Mouse (Mus musculus): ENCODE data around the gene Itgb5. TPM values are rescaled to one million over a fixed set of nuclear protein-coding genes. Genes with fewer than 3 reads are reported as not detected.

Itgb5 gene
- total and polyA plus RNA-seq, 3 experiments, result 187 to 223 (median 222) TPM

- peak; percentile 21 for DNase-seq
Observed at GRCm38 (mm10) chr16:33832057-33832456, 2.6 kb downstream of the Itgb5 start.

DNA sequence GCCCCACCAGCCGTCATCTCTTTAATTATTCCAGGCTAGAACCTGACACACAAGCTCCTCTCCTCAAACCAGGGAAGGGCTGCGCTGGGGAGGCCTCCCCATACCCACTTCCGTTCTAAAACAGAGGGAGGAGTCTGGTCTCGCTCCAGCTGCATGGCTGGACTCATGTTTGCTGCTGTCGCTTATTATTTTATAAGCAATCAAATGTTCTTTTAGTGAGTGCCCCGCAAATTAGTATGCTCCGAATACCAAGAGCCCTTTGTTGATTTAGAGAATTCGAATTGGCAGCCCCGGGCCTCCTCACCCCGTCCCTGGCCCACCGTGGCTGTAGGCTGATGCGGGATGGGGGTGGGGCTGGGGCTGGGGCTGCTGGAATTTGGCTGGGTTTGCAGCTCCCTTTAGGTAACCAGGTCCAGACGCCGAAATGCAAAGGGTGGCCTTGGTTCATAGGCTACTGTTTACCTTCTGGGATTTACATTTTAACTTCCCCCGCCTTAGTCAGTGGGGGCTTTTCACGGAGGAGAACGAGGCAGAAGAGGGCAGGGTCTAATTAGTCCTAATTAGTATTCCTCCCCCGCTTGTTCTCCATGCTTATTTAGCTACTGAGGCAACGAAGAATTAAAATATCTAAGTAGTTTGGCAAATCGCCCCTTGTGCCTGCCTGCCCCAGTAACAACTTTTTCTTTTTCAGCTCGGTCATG lies 3.4 kb downstream of the Itgb5 start:
- peak; percentile 48 for DNase-seq

- no peak for DNase-seq
Observed at GRCm38 (mm10) chr16:33833429-33833753, 3.9 kb downstream of the Itgb5 start.

GRCm38 (mm10) chr16:33833781-33834482 lies 4.5 kb downstream of the Itgb5 start:
- DNase-seq, result peak; percentile 87

- DNase-seq, result peak; percentile 81
Observed at GRCm38 (mm10) chr16:33836676-33837075, 7.2 kb downstream of the Itgb5 start.

DNA sequence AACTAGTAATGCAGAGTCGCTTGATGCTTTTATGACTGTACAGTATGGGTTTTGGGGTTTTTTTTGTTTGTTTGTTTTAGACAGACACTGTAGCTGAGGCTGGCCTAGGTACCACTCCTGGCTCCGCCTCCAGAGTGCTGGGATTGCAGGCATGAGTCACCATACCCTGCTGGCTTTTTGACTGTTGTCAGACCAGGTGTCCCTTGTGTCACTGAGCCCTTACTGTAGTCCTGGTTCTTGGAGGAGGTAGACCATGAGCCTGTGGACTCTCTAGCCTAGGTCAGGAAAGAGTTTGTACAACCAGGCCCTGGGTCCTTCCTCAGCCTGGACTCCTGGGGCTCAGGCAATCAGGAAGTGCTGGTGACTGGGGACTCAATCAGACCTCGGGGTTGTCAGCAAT lies 7.7 kb downstream of the Itgb5 start:
- peak; percentile 74 for DNase-seq

GRCm38 (mm10) chr16:33840616-33841015 lies 11.2 kb downstream of the Itgb5 start:
- DNase-seq, result no peak

GRCm38 (mm10) chr16:33842081-33842880 lies 12.8 kb downstream of the Itgb5 start:
- no peak for DNase-seq

GRCm38 (mm10) chr16:33844150-33844611 lies 14.7 kb downstream of the Itgb5 start:
- no peak for DNase-seq

DNA sequence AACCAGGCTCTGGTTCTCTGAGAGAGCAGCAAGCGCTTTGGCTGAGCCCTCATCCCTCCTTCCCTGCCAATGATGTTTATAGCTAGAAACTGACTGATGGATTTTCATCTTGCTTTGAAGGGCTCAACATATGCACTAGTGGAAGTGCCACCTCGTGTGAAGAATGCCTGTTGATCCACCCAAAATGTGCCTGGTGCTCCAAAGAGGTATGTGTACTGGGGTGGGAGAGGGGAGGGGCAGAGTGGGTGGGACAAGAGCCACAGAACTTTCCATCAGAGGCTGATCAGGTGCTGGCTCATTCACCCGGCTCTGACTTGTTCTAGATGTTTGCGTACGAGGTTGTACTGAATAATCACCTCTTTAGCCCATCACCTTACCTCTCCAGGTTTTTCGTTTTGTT lies 15.4 kb downstream of the Itgb5 start:
- no peak for DNase-seq

DNA sequence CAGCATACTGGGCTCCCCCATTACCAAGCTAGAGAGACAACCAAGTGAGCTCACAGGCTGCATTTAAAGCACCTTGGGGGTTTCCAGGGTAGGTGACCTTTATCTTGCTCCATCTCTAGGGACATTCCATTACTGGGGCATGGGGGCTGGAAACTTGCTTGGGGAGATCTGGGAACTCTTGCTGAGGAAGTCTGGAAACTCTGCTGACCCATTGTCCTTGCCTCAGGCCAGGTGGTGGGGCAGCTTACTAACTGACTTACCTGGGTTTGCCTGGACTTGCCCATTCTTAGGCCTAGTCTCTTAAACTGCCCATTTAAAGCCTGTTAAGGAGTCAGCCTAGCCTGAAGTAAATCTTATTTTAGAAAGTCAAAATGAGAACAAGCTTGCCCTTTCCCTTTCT lies 23.8 kb downstream of the Itgb5 start:
- DNase-seq, result no peak

- DNase-seq, result peak; percentile 30
Observed at GRCm38 (mm10) chr16:33858766-33859165, 29.3 kb downstream of the Itgb5 start.

DNA sequence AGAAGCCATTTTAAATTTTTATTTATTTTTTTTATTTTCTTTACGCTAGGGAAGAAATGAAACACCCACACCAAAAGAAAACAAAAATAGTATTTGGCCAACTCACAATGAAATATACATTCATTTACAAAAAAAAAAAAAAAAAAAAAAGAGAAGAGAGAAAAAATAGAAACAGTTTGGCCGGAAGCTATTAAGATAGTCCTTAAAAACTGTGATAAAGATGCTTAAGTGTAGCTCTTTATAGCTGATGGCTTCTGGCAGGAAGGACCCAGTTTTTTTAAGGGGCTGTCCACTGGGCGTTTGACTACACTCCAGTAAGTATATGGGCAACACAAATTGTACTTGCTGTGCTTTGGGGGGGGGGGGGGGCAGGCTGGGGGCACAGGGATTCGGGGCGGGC lies 29.9 kb downstream of the Itgb5 start:
- no peak for DNase-seq

DNA sequence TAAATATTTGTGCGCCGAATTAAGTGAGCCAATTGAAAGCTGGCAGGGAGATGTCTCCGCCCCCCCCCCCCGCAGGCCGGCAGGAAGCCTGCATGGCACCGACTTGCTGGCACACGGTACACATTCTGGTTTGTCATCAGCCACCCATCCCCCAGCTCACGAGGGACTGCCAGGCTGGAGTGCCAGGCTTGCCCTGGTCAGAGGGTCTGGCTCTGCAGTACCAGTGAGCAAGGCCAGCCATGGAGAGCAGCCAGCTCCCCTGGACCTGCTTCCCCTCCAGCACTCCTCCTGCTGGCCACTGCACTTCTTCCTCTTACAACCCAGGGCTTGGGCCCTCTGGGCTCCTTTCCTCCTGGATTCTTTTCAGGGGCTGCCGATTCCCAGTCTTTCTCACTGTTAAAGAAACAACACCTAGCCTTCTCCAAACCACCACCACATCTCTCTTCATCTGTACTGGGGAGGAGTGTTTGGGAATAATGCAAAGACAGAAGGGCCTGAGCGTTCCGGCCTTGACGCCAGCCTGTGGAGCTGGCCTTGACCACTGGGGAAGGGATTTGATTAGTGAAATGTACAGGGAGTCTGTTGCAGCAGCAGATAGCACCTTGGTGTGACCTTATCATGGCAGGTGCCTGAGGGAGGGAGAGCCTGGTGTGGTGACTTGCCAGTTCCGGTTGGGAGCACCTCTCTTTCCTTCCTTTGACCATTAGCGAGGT lies 30.7 kb downstream of the Itgb5 start:
- DNase-seq, result peak; percentile 95

DNA sequence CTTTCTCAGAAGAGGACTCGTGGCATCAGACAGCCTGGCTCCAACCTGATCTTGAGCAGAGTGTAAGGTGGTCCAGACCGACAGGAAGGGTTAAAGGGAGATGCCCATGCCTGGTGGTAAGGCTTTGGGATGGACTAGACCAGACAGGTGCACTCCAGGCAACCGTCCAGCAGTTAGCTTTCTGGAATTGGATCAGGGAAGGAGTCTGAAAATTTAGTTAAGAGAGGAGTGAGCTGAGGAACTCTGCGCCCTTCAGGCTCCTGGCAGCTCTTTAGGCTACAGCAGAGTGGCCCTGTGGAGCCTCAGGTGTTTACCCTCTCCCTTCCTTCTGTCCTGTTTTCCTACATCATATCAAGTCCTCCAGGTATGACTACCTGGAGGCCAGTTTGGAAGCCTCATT lies 32.9 kb downstream of the Itgb5 start:
- DNase-seq, result no peak

DNA sequence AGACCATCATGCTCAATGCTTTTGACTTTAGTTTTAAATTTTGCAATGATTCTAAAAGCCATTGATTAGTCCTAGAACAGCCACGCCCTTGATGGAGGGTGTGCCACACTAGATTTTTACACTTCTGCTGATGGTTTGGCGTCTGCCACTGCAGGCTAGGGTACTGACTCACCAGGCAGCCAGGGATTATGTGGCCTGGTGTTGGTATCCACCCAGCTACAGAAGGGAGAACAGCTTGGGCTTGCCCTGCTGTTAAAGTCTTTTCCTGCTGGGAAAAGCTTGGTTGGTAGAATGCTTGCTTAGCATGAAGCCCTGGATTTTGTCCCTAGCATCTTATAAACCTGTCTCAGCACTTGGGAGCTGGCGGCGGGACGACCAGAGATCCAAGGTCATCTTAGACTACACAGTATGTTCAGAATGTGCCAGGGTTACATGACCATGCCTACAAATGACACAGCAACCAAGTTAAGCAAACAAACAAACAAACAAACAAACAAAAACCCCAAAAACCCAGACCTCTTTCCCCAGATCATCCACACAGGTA lies 33.8 kb downstream of the Itgb5 start:
- peak; percentile 51 for DNase-seq

- DNase-seq, result no peak
Observed at GRCm38 (mm10) chr16:33870224-33870785, 40.8 kb downstream of the Itgb5 start.

DNA sequence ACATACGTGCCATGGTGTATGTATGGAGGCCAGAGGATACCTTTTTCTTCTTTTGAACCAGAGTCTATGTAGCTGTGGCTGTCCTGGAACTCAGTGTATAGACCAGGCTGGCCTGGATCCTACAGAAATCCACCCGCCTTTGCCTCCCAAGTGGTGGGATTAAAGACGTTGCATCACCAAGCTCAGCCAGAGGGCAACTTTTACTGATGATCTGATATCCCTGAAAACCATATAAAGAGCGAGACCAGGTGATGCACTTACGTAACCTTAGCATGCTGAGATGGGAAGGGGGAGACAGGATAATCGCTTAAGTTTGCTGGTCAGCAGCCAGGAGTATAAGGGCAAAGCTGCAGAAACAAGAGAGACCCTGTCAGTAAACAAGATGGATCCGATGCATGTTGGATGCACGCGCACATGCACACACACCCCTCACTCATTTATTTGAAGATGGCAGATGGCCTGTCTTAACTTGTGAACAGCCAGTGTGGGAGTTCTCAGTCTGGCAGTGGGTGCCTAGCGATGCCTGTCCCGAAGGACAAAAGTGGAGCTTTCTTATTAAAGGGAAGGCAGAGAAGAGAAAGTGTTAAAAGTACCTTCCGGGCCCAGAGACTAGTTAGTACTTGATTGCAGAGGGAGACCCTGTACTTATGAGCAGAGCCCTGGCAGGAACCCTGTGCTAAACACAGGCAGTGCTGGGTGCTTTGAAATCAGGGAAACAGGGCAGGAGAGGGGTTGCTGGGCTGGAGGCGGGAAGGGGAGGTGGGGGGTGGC lies 41.7 kb downstream of the Itgb5 start:
- DNase-seq, result no peak

DNA sequence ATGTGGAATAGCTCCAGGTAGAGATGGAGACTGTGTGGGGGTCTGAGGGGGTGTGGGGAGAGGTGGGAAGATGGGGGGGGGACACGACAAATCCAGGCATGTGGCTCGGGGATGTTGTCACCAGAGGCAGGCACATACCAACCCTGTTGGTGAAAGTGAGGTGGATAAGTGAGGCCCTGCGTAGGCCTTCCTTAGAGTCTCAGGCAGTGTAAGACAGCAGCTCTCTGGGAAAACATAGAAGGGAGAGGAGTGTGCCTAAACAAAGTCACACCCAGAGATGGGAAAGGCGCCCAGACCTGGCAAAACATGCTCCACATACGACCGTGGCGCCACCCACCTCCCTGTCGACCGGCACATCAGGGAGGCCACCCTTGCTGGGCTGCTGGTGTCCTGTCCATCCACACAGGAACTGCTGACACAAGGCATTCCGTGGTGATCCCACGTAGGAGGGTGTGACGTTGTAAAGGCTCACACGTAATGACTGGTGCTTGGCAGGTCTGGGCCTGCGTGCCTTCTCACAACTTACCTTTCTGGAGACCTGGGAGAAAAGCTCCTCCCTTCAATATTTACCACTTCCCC lies 42.5 kb downstream of the Itgb5 start:
- DNase-seq, result no peak

DNA sequence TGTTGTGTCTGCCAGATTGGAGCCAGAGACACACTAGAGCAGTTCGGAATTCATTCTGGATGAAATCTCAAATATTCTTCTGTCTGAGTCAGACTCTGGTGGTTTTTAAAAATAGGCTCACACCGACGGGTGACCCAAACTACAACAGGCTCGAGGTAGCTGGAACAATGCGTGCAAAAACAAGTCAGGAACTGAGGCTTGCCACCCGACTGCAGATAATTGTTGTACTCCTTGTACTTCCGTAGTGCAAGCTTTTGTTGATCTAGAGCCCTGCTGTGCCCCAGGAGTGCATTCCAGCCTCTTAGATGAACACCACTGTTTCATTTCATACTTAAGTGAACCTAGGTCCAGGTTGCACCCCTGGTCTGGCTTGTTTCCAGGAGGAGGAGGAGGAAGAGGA lies 43.8 kb downstream of the Itgb5 start:
- DNase-seq, result no peak
